Mouse (Mus musculus) forebrain, embryonic 13.5 days (tissue): Measurements from ENCODE around the gene Col26a1. TPM values are rescaled to one million over a fixed set of nuclear protein-coding genes. Genes with fewer than 3 reads are reported as not detected.
A peak's percentile ranks its signal among the peaks of the same experiment; 100 is the strongest.
"Not testable (repeated sequence)": the region's sequence is repeated elsewhere in the genome, so short reads cannot be mapped to it uniquely, and the experiment has no call there.

Source experiments
- ATAC-seq: fragments of 200-750 bp; cut with Nextera tagmentation; 2 replicates; pipeline ENCODE4 v1.8.0; 2017
- H3K27ac ChIP-seq: fragments of 300-500 bp; sonication (generic); 2 replicates; pipeline ENCODE4 v1.5.1; 2015; ENCODE audit warnings: inconsistent platforms, mild to moderate bottlenecking, moderate library complexity
- H3K27me3 ChIP-seq: fragments of 300-500 bp; sonication (generic); 2 replicates; pipeline ENCODE4 v1.6.1; 2015; ENCODE audit warnings: mild to moderate bottlenecking, inconsistent platforms
- H3K36me3 ChIP-seq: fragments of 300-500 bp; sonication (generic); 2 replicates; pipeline ENCODE4 v1.6.1; 2015; ENCODE audit warnings: mild to moderate bottlenecking, inconsistent platforms; ENCODE audit not compliant: poor library complexity, severe bottlenecking
- H3K4me1 ChIP-seq: fragments of 300-500 bp; sonication (generic); 2 replicates; pipeline ENCODE4 v1.6.1; 2015; ENCODE audit warnings: inconsistent platforms
- H3K4me2 ChIP-seq: fragments of 300-500 bp; sonication (generic); 2 replicates; pipeline ENCODE4 v1.6.1; 2015; ENCODE audit warnings: inconsistent platforms, mild to moderate bottlenecking, moderate library complexity
- H3K4me3 ChIP-seq: fragments of 300-500 bp; sonication (generic); 2 replicates; pipeline ENCODE4 v1.5.1; 2015; ENCODE audit warnings: mild to moderate bottlenecking, inconsistent platforms
- H3K9ac ChIP-seq: fragments of 300-500 bp; sonication (generic); 2 replicates; pipeline ENCODE4 v1.6.1; 2015; ENCODE audit warnings: mild to moderate bottlenecking, inconsistent platforms
- H3K9me3 ChIP-seq: fragments of 300-500 bp; sonication (generic); replicated peaks from 2 replicates; pipeline ENCODE4 v1.6.1; 2016; ENCODE audit warnings: inconsistent platforms
- WGBS: fragments of 180-500 bp; shearing (Covaris S2); methylation state at CpG from one replicate; pipeline ENCODE4 v1.1.7; 2015; 5-methylcytosine and 5-hydroxymethylcytosine counted together
- polyA plus RNA-seq: library from polyadenylated mRNA; unstranded; fragments of >200 nt; fragmentation: Nextera tagmentation; extraction: Ambion mirVana; gene quantifications from 2 replicates; pipeline ENCODE4 v1.2.1, GENCODE M21; 2015

Gene Col26a1
- polyA plus RNA-seq, 1 experiment from 2014 or later = 10.9 TPM

DNA sequence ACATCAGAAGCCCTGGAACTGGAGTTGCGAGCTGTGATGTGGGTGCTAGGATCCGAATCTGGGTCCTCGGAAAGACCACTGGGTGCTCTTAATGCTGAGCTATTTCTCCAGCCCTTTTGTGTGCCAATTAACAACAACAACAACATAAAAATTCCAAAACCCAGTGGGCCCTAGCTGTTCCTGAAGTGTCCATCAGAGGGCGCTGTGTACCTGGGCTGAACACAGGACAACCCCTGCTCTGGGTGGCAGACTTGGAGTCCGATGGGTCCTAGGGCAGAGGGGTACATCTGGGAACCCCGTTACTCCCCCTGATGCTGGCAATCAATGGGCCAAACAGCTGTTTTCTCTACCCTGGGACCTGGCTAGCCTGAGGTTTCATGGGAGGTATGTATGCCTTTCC, 123.2 kb downstream of the Col26a1 start:
- H3K4me3 ChIP-seq = no peak overlapping the region
- WGBS = 51% methylated on average over 6 of the region's 6 CpGs
- no peak overlapping the region for H3K9ac ChIP-seq
- no peak for ATAC-seq
- H3K27ac ChIP-seq = no peak overlapping the region
- H3K4me2 ChIP-seq = no peak overlapping the region
- no peaks in the 10 kb centered on the region for H3K4me1 ChIP-seq
- H3K27me3 ChIP-seq = no peaks in the 10 kb centered on the region
- no peaks in the 10 kb centered on the region for H3K9me3 ChIP-seq
- H3K36me3 ChIP-seq = no peaks in the 10 kb centered on the region

DNA sequence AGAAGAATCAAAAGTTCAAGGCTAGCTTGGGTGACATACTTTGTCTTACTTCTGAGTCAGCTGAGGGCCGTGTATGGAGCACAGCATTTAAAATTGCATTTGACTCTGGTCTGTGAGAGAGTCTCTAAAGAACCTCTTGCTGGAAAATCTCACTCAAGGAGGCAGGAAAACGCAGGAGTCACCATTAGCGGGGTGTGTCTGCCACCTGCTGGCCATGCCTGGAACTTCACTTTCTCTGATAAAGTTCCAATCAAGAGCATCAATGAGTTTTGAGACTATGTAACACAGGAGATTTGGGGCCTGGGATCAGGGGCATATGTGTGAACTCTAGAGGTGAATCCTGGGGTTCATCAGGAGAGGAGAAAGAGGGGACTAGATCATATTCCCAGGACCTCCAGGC, 127.3 kb downstream of the Col26a1 start:
- no peak overlapping the region for H3K27ac ChIP-seq
- no peaks in the 10 kb centered on the region for H3K27me3 ChIP-seq
- no peak overlapping the region for H3K4me2 ChIP-seq
- 2% methylated on average over 3 of the region's 3 CpGs for WGBS
- no peak for ATAC-seq
- no peaks in the 10 kb centered on the region for H3K9me3 ChIP-seq
- H3K4me1 ChIP-seq = no peaks in the 10 kb centered on the region
- no peaks in the 10 kb centered on the region for H3K36me3 ChIP-seq
- H3K9ac ChIP-seq = no peak overlapping the region
- H3K4me3 ChIP-seq = no peak overlapping the region

DNA sequence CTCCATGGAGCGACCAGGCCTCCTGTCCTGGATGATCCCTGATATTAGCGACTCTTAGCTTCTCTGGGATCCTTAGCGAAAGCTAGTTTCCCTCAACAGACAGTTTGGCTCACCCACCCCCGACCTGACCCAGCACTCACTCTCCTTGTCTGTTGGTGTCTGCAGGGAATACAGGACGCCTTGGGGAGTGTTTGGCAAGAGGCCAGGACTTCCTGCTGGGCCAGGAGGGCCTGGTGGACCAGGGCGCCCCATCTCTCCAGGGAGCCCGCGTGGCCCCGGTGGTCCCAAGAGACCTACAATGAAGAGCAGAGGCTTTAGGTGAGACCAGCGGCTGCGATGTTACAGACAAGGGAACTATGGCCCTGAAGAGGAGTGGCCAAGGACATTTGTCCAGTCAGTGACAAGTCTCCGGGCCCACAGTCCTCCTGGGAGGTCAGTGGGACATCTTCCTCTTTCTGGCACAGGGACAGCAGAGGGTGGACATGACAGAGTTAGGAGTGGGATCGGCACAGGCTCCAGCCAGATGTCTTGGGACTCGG, 128.9 kb downstream of the Col26a1 start:
- no peak overlapping the region for H3K4me3 ChIP-seq
- no peak overlapping the region for H3K27ac ChIP-seq
- H3K4me2 ChIP-seq = no peak overlapping the region
- no peaks in the 10 kb centered on the region for H3K36me3 ChIP-seq
- no peak for ATAC-seq
- H3K4me1 ChIP-seq = no peaks in the 10 kb centered on the region
- 69% methylated on average over 14 of the region's 14 CpGs for WGBS
- H3K27me3 ChIP-seq = no peaks in the 10 kb centered on the region
- no peak overlapping the region for H3K9ac ChIP-seq
- H3K9me3 ChIP-seq = no peaks in the 10 kb centered on the region; the same call in 1 of the 2 replicates

DNA sequence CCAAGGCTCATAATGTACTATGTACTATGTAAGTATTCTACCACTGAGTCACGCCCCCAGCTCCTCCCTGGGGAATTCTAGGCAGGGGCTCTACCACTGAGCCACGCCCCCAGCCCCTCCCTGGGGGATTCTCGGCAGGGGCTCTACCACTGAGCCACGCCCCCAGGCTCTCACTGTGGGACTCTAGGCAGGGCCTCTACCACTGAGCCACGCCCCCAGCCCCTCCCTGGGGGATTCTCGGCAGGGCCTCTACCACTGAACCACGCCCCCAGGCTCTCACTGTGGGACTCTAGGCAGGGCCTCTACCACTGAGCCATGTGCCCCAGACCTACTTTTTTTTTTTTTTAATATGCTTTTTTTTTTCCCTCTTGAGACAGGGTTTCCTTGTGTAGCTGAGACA, 129.8 kb downstream of the Col26a1 start:
- not testable (repeated sequence) for H3K36me3 ChIP-seq, H3K4me3 ChIP-seq, H3K4me1 ChIP-seq, H3K9me3 ChIP-seq, H3K27ac ChIP-seq, ATAC-seq, H3K9ac ChIP-seq, H3K27me3 ChIP-seq, H3K4me2 ChIP-seq
- 75% methylated on average over 7 of the region's 7 CpGs for WGBS

DNA sequence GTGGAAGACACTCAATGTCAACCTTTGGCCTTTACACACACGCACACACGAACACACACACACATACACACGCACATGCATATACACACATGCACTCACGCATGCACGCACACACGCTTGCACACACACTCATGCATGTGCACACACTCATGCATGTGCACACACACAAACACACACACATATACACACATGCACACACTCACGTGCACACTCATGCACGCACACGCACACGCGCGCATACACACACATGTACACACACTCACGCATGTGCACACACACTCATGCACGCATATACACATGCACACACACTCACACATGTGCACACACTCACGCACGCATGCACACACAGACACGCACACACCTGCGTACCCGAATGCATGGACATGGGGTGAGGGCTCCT, 130.9 kb downstream of the Col26a1 start:
- H3K4me3 ChIP-seq = no peak overlapping the region
- H3K4me1 ChIP-seq = no peaks in the 10 kb centered on the region
- ATAC-seq = no peak
- peaks cover 6% of the 10 kb centered on the region for H3K9me3 ChIP-seq
- H3K9ac ChIP-seq = no peak overlapping the region
- H3K36me3 ChIP-seq = no peaks in the 10 kb centered on the region
- no peak overlapping the region for H3K4me2 ChIP-seq
- WGBS = over 99% methylated on average over 19 of the region's 19 CpGs
- H3K27ac ChIP-seq = no peak overlapping the region
- no peaks in the 10 kb centered on the region for H3K27me3 ChIP-seq

DNA sequence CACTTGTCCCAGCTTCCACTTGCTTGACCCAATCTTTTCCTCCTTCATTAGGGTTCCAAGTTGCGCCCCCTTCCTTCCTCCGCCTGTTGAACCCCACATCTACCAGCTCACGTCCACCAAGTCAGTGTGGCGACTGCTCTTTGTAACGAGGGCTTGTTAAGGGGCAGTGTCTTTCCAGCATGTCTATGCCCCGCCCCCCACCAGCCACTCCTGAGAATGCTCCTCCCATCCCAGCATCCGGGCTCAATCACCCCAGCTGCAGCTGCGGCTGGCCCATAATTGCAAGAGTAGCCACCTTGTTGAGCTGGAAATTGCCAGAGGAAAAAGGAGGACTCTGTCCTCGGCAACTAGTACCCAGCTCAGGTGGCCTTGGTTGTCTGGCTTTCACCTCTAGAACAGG, 136.4 kb downstream of the Col26a1 start:
- no peak overlapping the region for H3K9ac ChIP-seq
- no peaks in the 10 kb centered on the region for H3K36me3 ChIP-seq
- H3K27ac ChIP-seq = no peak overlapping the region
- 78% methylated on average over 9 of the region's 9 CpGs for WGBS
- no peaks in the 10 kb centered on the region for H3K27me3 ChIP-seq
- H3K4me1 ChIP-seq = no peaks in the 10 kb centered on the region
- H3K4me2 ChIP-seq = no peak overlapping the region
- H3K4me3 ChIP-seq = no peak overlapping the region
- peaks cover 6% of the 10 kb centered on the region for H3K9me3 ChIP-seq
- no peak for ATAC-seq

DNA sequence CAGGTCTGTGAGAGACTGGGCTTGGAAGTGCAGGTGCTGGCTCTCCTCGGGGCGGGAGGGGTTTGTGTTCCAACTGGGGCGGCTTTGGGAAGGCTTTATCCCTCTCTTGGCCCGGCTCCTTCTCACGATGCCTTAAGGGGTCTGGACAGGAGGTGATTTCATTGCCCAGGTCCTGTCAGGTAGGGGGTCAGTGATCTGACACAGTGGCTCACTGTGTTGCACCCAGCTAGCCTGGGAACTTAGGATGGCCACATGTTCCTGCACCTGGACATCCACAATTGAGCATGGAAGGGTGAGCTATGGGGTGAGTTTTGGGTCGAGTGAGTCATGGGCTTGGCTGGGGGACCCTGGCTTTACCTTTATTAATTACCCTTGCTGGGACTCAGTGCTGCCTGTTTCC, 144.1 kb downstream of the Col26a1 start:
- no peak overlapping the region for H3K27ac ChIP-seq
- no peak overlapping the region for H3K4me2 ChIP-seq
- no peak for ATAC-seq
- no peaks in the 10 kb centered on the region for H3K27me3 ChIP-seq
- H3K36me3 ChIP-seq = no peaks in the 10 kb centered on the region
- no peaks in the 10 kb centered on the region for H3K9me3 ChIP-seq
- WGBS = 78% methylated on average over 6 of the region's 6 CpGs
- H3K4me3 ChIP-seq = no peak overlapping the region
- H3K9ac ChIP-seq = no peak overlapping the region
- no peaks in the 10 kb centered on the region for H3K4me1 ChIP-seq

DNA sequence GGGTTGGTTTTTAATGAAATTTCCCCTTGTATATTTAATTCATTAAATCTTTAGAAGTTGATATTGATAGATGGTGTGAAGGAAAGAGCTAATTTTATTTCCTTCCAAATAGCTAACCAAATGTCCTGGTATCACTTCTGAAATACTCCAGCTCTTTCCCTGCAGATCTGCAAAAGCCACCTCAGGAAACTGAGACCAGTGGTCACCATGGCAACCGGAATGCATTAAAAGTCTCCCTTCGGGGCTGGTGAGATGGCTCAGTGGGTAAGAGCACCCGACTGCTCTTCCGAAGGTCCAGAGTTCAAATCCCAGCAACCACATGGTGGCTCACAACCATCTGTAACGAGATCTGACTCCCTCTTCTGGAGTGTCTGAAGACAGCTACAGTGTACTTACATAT, 156.7 kb downstream of the Col26a1 start:
- not testable (repeated sequence) for H3K9me3 ChIP-seq, H3K27me3 ChIP-seq, H3K4me3 ChIP-seq, ATAC-seq, H3K4me2 ChIP-seq, H3K4me1 ChIP-seq, H3K27ac ChIP-seq, H3K36me3 ChIP-seq, H3K9ac ChIP-seq
- 90% methylated on average over 4 of the region's 5 CpGs for WGBS

DNA sequence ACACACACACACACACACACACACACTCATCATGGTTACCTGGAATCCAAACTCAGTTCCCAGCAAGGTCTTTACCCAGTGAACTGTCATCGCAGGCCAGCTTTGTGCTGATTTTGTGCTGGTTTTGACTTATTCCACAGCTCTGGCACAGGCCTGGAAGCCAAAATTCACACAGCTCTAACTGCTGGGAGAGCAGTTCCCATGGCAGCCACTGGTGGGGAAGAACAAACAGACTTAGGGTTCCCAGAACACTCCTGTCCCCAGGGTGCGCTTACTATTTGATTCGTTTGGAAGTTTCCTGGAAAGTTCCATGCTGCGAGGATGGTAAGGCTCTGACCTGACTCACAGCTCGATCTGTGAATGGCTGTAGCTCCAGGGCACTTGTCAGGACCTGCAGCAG, 161.4 kb downstream of the Col26a1 start:
- H3K27ac ChIP-seq = no peak overlapping the region
- no peaks in the 10 kb centered on the region for H3K27me3 ChIP-seq
- H3K4me3 ChIP-seq = no peak overlapping the region
- 81% methylated on average over 5 of the region's 5 CpGs for WGBS
- H3K4me2 ChIP-seq = no peak overlapping the region
- H3K36me3 ChIP-seq = no peaks in the 10 kb centered on the region
- H3K9me3 ChIP-seq = no peaks in the 10 kb centered on the region
- no peak overlapping the region for H3K9ac ChIP-seq
- H3K4me1 ChIP-seq = peaks cover 6% of the 10 kb centered on the region; the same call in 1 of the 2 replicates
- ATAC-seq = no peak

DNA sequence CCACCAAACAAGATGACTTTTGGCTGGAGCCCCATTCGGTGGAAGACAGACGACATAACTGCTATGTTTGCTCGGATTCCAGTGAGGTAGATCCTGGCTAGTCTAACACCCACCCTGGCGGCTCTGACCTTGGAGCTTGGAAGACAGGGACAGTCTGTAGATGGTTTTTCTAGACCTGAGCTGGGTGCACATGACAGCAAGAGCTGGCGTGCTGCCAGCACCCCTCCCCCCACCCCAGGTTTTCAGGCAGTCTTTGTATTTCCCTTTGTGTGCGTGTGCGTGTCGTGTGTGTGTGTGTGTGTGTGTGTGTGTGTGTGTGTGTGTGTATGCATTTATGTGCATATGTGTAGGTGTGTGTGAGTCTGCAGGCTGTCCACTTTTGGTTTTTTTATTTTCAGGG, 164.4 kb downstream of the Col26a1 start:
- H3K27ac ChIP-seq = no peak overlapping the region
- H3K4me3 ChIP-seq = no peak overlapping the region
- peaks cover 18% of the 10 kb centered on the region for H3K4me1 ChIP-seq
- peaks cover 8% of the 10 kb centered on the region for H3K27me3 ChIP-seq
- ATAC-seq = no peak
- H3K9me3 ChIP-seq = no peaks in the 10 kb centered on the region
- H3K9ac ChIP-seq = no peak overlapping the region
- H3K36me3 ChIP-seq = no peaks in the 10 kb centered on the region
- 63% methylated on average over 8 of the region's 8 CpGs for WGBS
- no peak overlapping the region for H3K4me2 ChIP-seq

DNA sequence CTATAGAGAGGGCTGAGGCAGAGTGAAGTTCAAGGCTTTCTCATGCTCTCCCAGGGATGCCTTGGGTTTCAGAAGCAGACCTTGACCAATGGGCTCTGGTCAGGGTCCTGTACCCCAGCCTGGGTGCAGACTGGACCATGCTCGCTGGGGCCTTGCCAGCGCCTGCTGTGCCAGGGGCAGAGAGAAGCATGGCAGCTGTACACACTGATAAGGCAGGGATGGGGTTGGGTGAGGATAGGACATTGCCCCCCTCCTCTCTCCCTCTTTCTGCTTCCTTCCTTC, 165.5 kb downstream of the Col26a1 start:
- Histone ChIP-seq H3K9me3 (no peaks in the 10 kb centered on the region), H3K27ac (no peak overlapping the region), H3K36me3 (no peaks in the 10 kb centered on the region), H3K27me3 (peaks cover 10% of the 10 kb centered on the region), H3K4me3 (no peak overlapping the region), H3K9ac (no peak overlapping the region), H3K4me2 (no peak overlapping the region), H3K4me1 (peaks cover 18% of the 10 kb centered on the region)
- 84% methylated on average over 2 of the region's 2 CpGs for WGBS
- no peak for ATAC-seq

DNA sequence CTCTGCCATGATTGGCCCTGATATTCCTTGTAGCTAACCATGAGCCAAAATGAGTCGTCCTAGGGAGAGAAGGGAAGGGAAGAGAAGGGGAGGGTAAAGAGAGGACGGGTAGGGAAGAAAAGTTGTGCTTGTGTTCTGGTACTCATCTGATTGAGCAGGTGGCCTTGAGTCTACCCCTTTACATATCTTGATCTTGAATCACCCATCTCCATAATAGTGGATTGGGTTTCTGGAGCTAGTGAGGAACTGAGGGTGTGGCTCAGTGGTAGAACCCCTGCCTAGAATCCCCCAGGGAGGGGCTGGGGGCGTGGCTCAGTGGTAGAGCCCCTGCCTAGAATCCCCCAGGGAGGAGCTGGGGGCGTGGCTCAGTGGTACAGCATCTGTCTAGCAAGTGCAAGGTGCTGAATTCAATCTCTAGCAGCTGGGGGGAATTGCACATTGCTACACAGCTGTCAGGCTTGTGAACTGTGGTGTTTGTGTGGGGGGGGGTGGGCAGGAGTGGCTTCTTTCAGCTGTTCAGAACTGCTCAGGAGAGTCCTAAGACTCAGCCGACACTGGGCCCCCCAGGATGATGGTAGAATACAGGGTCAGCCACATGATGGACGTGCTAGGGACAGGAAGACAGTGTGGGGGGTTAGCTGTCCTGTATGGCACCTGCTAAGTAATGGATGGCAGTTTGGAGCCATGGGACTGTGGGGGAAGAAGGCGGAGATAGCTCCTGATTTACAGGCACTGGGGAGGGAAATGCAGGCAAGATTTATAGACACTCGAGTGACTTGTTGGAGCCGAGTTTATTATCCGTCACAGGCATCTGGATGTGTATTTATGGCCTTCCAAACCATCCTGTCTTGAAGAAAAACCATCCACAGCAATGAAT, 166.1 kb downstream of the Col26a1 start:
- Histone ChIP-seq H3K4me3 (no peak overlapping the region), H3K4me2 (no peak overlapping the region), H3K36me3 (no peaks in the 10 kb centered on the region), H3K27me3 (peaks cover 10% of the 10 kb centered on the region), H3K9ac (no peak overlapping the region), H3K27ac (no peak overlapping the region), H3K9me3 (no peaks in the 10 kb centered on the region), H3K4me1 (peaks cover 18% of the 10 kb centered on the region)
- WGBS = 70% methylated on average over 10 of the region's 10 CpGs
- no peak for ATAC-seq

DNA sequence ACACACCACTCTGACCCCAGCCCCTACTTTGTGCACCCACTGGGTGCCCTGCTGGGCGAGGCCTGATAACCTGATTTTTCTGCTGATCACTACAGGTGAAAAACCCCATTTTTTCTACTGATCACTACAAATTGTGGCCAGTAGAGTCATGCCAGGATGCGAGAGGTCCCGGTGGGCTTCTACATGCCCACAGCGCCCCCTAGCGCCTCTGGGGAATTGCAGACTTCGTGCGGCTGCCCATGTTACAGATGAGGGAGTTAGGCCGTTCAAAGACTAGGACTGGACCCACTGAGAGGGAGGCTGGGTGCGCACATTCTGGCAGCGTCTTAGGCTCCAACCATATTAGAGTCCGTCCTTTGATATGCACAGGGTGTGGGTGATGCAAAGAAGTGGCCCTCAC, 168.1 kb downstream of the Col26a1 start:
- Histone ChIP-seq H3K27ac (no peak overlapping the region), H3K9me3 (no peaks in the 10 kb centered on the region), H3K27me3 (peaks cover 14% of the 10 kb centered on the region), H3K4me2 (peak overlapping the region; percentile 47), H3K9ac (no peak overlapping the region), H3K36me3 (no peaks in the 10 kb centered on the region), H3K4me3 (peak overlapping the region; percentile 16; the same call in 1 of the 2 replicates), H3K4me1 (peaks cover 26% of the 10 kb centered on the region)
- no peak for ATAC-seq
- 23% methylated on average over 11 of the region's 11 CpGs for WGBS
